Mouse (Mus musculus) ZHBTc4 (cell line): Measurements from ENCODE around the gene Pcnx3.
A peak's percentile ranks its signal among the peaks of the same experiment; 100 is the strongest.

ENCODE experiments used
- DNase-seq: peaks from one replicate; pipeline ENCODE4 v3.0.0-alpha.2; 2011; ENCODE audit warnings: low read depth, low spot score

The Pcnx3 gene

DNA sequence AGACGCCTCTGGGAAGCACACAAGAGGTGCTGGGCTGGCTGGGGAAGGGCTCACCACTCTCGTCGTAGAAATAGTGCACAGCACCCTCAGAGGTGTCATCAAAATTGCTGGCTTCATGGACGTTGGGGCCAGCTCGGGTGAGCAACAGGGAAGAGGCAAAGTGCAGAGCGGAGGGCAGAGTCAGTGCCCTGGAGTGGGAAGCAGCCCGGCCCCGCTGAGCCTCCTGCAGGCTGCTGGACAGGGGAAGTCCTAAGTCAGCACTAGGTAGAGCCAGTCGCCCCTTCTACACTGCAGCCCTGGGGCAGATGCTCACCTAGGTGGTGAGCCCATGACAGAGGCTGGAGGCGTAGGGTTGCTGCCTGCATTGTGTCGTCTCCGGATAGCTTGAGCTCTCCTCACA lies 4.5 kb downstream of the Pcnx3 start:
- no peak for DNase-seq

DNA sequence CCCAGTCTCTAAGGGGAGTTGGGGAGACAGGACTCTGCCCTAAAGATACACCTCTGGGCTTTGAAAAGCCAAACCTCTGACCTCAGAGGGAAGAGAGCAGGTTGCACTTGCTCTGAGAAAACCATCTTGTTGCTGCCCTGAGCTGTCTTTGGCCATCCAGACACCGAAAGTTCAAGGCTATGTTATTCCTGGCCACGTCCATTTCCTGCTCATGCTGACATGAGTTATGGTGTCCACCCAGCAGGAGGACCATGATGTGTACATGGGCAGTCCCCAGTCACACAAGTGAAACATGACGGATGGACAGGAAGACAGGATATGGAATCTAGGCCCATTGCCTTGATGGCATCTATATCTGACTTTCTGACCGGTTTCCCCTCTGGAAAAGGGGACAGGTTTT lies 8.3 kb downstream of the Pcnx3 start:
- DNase-seq, result no peak

- DNase-seq, result no peak
Observed at GRCm38 (mm10) chr19:5668372-5668771, 20.3 kb downstream of the Pcnx3 start.

DNA sequence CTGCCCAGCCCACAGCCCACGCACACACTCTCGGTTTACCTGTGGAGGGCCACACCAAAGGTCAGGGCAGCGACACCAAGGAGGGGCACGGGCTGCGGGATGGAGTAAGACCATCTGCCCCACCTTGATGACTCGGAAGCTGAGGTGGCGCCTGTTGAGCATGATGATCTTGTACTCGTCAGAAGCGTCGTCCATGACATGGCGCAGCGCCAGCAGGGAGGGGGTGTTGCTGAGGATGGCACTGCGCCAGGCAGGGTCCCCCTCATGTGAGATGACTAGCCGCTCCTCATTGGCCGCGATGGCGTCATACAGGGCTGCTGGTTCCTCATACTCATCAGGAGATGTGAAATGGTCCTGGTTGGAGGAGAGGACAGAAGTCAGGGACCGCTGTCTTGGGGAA lies 22.3 kb downstream of the Pcnx3 start:
- DNase-seq, result no peak

- no peak for DNase-seq
Observed at GRCm38 (mm10) chr19:5665465-5665864, 23.2 kb downstream of the Pcnx3 start.

DNA sequence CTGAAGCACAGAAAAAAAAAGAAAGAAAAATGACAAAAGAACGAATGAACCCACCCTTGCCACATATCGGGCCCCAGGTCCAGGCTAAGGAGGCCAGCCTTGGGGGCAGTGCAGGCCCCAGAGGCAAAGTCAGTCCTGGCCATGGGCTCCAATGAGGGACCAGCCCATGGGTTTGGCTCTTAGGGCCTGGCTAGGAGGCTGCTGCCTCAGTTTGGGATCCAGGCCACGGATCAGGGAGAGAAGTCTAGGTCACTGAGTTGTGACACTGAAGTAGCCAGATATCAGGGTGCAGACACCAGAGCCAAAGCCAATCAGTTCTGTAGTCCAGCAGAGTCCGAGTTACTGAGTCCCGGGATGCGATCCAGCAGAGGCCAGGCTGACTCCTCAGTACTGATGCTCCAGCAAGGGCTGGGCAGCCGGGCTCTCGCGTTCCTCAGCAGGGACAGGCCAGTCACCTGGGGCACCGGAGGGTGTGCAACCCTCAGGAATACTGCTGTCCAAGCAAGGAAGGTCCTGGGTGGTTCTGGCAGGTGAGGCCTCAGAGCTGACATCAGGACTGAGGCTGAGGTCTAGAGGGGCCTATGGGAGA lies 23.9 kb downstream of the Pcnx3 start:
- no peak for DNase-seq

DNA sequence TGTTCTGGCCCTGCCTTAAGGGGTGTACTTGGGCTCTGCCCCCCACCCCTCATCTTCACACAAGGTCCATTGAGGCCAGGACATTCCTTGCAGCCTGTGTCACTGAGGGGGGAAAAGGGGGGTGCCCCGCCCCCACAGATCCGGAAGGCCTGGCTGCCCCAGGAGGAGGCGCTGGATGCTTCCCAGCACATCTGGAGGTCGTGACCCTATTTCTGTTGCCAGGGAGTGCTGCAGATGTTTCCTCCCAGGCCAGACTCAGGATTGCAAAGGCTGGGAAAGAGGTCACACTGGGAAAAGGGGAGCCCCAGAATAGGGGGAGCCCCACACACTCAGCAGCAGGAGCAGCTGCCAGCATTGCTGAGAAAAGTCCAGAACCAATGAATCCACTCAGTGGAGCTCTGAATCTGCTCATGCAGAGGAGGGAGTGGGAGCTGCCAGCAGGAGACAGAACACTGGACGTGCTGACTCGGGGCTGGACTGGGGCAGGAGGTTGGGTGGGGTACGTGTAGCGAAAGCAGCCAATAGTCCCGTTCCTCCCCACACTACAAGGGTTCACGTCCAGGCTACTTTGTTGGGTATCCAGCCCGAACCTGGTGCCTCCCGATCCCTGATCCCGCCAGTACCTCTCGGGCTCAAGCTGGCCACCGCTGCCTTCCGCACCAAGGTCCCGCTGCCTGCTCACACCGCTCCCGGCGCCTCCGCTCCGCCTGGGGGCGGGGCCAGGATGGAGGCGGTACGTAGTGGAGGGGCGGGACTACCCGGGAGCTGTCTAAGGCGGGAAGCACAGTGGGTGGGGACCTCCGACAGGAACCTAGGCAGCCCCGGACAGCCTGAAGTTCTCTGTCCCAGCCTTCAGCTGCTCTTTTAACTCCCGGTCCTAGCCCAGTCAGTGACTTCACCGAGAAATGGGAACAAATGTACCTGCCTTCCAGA lies 25.5 kb downstream of the Pcnx3 start, which contains the start of gene Sipa1:
Sipa1 (minus strand) TSS at position 727 of the 933 bp plus-strand sequence.
- peak; percentile 95 for DNase-seq

GRCm38 (mm10) chr19:5662310-5662709 lies 26.4 kb downstream of the Pcnx3 start:
- no peak for DNase-seq

GRCm38 (mm10) chr19:5660942-5661751 lies 27.6 kb downstream of the Pcnx3 start:
- no peak for DNase-seq

DNA sequence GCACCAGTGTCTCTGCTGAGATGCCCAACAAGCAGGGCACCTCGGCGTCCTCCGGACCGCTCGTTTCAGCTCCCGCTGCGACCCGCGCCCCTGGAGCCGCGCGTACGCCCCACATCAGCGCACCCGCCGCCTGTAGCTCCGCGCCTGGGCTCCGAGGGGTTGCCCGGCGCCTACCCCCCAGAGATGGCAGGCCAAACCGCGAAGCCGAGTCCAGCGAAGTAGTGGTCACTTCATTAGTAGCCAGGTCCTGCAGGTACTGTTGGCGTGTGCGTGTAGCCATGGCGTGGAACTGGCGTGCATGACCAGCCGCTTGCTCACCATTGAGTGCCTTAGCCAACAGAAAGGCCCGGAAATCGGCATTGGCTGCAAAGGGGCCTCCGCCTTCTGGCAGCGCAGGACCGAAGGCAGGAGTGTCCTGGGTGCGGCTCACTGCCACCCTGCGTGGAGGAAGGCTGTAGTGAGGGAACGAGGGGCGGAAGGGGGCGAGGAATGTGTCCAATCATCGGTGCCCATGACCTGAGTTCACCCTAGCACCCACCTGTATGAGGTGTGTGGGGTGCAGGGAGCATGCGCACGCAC lies 33.9 kb downstream of the Pcnx3 start:
- peak; percentile 46 for DNase-seq

DNA sequence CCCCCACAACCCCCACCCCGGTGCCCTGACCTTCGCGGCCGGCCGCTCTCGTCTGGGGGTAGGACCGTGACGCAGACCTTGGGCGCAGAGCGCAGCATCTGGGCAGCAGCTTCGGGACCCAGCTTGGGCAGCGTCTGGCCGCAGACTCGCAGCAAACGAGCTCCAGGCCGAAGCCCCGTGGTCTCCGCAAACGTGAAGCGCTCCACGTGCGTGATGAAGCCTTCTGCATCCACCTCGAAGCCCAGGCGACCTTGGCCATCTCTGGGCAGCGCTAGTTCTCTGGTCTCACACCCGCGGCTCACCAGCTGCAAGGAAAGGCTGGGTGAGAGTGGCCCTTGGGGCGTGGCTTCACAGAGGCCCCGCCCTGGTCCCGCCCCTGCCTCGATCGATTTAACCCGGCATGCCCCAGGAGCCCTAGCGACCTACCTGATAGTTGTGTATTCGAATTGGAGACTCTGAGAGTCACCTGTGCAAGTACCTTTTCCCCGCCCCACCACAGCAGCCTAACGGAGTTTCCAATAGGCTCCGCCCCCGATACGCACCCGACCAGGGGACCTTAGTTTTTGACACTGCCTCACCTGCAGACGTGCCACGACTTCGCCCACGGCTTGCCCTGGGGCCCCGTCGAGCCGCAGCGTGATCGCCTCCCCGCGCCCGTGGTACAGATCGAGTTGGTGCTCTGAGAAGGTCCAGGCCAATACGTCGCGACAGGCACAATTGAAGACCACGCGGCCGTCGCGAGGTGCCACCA lies 34.6 kb downstream of the Pcnx3 start:
- peak; percentile 87 for DNase-seq

GRCm38 (mm10) chr19:5652570-5652969 lies 36.1 kb downstream of the Pcnx3 start:
- DNase-seq, result no peak

- DNase-seq, result peak; percentile 54
Observed at GRCm38 (mm10) chr19:5651502-5652274, 37.0 kb downstream of the Pcnx3 start.

GRCm38 (mm10) chr19:5649298-5649741 lies 39.4 kb downstream of the Pcnx3 start:
- no peak for DNase-seq

GRCm38 (mm10) chr19:5648401-5649297 lies 40.1 kb downstream of the Pcnx3 start:
- peak; percentile 88 for DNase-seq

GRCm38 (mm10) chr19:5647791-5648190 lies 40.9 kb downstream of the Pcnx3 start:
- no peak for DNase-seq

DNA sequence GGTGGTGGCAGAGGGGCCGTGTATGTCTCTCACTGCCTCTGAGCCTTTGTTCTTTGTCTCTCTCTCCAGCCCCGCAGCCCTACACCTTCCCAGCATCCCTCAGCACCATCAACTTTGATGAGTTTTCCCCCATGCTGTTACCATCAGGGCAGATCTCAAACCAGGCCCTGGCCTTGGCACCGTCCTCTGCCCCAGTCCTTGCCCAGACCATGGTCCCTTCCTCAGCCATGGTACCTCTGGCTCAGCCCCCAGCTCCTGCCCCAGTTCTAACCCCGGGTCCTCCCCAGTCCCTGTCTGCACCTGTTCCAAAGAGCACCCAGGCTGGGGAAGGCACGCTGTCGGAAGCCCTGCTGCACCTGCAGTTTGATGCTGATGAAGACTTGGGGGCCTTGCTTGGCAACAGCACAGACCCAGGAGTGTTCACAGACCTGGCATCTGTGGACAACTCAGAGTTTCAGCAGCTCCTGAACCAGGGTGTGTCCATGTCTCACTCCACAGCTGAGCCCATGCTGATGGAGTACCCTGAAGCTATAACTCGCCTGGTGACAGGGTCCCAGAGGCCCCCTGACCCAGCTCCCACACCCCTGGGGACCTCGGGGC lies 41.9 kb downstream of the Pcnx3 start:
- no peak for DNase-seq

DNA sequence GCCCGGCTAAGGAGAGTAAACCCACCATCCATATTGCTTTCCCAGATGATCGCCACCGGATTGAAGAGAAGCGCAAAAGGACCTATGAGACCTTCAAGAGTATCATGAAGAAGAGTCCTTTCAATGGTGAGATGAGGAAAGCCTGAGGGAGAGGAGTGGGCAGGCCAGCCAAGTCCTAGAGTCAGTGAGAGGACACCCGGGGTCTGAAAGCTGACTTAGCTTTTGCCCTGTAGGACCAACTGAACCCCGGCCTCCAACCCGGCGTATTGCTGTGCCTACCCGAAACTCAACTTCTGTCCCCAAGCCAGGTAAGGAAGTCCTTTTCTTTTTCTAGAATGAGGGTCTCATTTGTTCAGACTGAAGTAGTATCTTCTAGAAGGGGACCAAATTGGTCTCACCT lies 43.4 kb downstream of the Pcnx3 start:
- no peak for DNase-seq

GRCm38 (mm10) chr19:5641641-5642040 lies 47.1 kb downstream of the Pcnx3 start:
- peak; percentile 53 for DNase-seq
